Mouse (Mus musculus): ENCODE measurements around the gene Hivep3. TPM values are rescaled to one million over a fixed set of nuclear protein-coding genes. Genes with fewer than 3 reads are reported as not detected.

The Hivep3 gene
- polyA plus RNA-seq, 1 experiment from 2014 or later: 8.2 TPM

- Histone ChIP-seq H3K9me3 (ENCODE audit: control insufficient read depth, low read length) (no peaks in the 10 kb centered on the region), H3K9ac (ENCODE audit: low read depth, low read length) (no peak overlapping the region), H3K36me3 (ENCODE audit: control insufficient read depth, insufficient read depth, low read length) (no peaks in the 10 kb centered on the region), H3K4me3 (ENCODE audit: low read depth, low read length) (no peak overlapping the region), H3K4me1 (ENCODE audit: control insufficient read depth, insufficient read depth, low read length) (peaks cover 5% of the 10 kb centered on the region; the same call in 1 of the 2 replicates), H3K27me3 (replicated peaks; ENCODE audit: control insufficient read depth, insufficient read depth, low read length) (no peaks in the 10 kb centered on the region), H3K27ac (replicated peaks; ENCODE audit: low read depth, low read length) (0 out of 2 replicates have a peak overlapping the region, but pooled peaks have one; percentile 2), H3K4me2 (ENCODE audit: low read depth, low read length) (no peak overlapping the region)
- WGBS: 46% methylated on average over 7 of the region's 7 CpGs
- DNase-seq (ENCODE audit: low spot score) (peak; percentile 55), ATAC-seq (ENCODE audit: low read depth) (peak; percentile 87)
These were observed 204.3 kb downstream of the Hivep3 start for GRCm38 (mm10) chr4:119937876-119938275.

- ATAC-seq (ENCODE audit: low read depth) (no peak), DNase-seq (ENCODE audit: low spot score) (no peak)
- Histone ChIP-seq H3K27me3 (replicated peaks; ENCODE audit: control insufficient read depth, insufficient read depth, low read length) (no peaks in the 10 kb centered on the region), H3K36me3 (ENCODE audit: control insufficient read depth, insufficient read depth, low read length) (no peaks in the 10 kb centered on the region), H3K4me3 (ENCODE audit: low read depth, low read length) (no peak overlapping the region), H3K9me3 (ENCODE audit: control insufficient read depth, low read length) (no peaks in the 10 kb centered on the region), H3K9ac (ENCODE audit: low read depth, low read length) (no peak overlapping the region), H3K27ac (replicated peaks; ENCODE audit: low read depth, low read length) (no peak overlapping the region), H3K4me2 (ENCODE audit: low read depth, low read length) (no peak overlapping the region), H3K4me1 (ENCODE audit: control insufficient read depth, insufficient read depth, low read length) (peaks cover 5% of the 10 kb centered on the region; the same call in 1 of the 2 replicates)
- 76% methylated on average over 4 of the region's 4 CpGs for WGBS
These were observed 204.9 kb downstream of the Hivep3 start for GRCm38 (mm10) chr4:119938518-119938917.

- no peak for ATAC-seq (ENCODE audit: low read depth)
- no peak overlapping the region for H3K27ac ChIP-seq (replicated peaks; ENCODE audit: low read depth, low read length)
These were observed 206.2 kb downstream of the Hivep3 start for GRCm38 (mm10) chr4:119939786-119940185.

GRCm38 (mm10) chr4:119946224-119946887, 212.8 kb downstream of the Hivep3 start:
- H3K36me3 ChIP-seq (ENCODE audit: control insufficient read depth, insufficient read depth, low read length): no peaks in the 10 kb centered on the region
- DNase-seq (ENCODE audit: low spot score) (no peak), ATAC-seq (ENCODE audit: low read depth) (no peak)
- no peak overlapping the region for H3K27ac ChIP-seq (replicated peaks; ENCODE audit: low read depth, low read length)
- no peak overlapping the region for H3K4me3 ChIP-seq (ENCODE audit: low read depth, low read length)
- no peaks in the 10 kb centered on the region for H3K4me1 ChIP-seq (ENCODE audit: control insufficient read depth, insufficient read depth, low read length)
- no peak overlapping the region for H3K4me2 ChIP-seq (ENCODE audit: low read depth, low read length)
- 0 out of 2 replicates have a peak, but pooled peaks cover 5% of the 10 kb centered on the region for H3K9me3 ChIP-seq (ENCODE audit: control insufficient read depth, low read length)
- WGBS: 62% methylated on average over 3 of the region's 3 CpGs
- no peak overlapping the region for H3K9ac ChIP-seq (ENCODE audit: low read depth, low read length)
- no peaks in the 10 kb centered on the region for H3K27me3 ChIP-seq (replicated peaks; ENCODE audit: control insufficient read depth, insufficient read depth, low read length)

More at GRCm38 (mm10) chr4:119939786-119940185, 206.2 kb downstream of the Hivep3 start:
- Histone ChIP-seq H3K9ac (ENCODE audit: low read depth, low read length) (no peak overlapping the region), H3K4me3 (ENCODE audit: low read depth, low read length) (no peak overlapping the region), H3K4me2 (ENCODE audit: low read depth, low read length) (no peak overlapping the region), H3K4me1 (ENCODE audit: control insufficient read depth, insufficient read depth, low read length) (peaks cover 5% of the 10 kb centered on the region; the same call in 1 of the 2 replicates), H3K9me3 (ENCODE audit: control insufficient read depth, low read length) (no peaks in the 10 kb centered on the region), H3K27me3 (replicated peaks; ENCODE audit: control insufficient read depth, insufficient read depth, low read length) (no peaks in the 10 kb centered on the region), H3K36me3 (ENCODE audit: control insufficient read depth, insufficient read depth, low read length) (no peaks in the 10 kb centered on the region)
- 85% methylated on average over 6 of the region's 6 CpGs for WGBS
- no peak for DNase-seq (ENCODE audit: low spot score)

GRCm38 (mm10) chr4:119947232-119948162, 213.9 kb downstream of the Hivep3 start:
- no peaks in the 10 kb centered on the region for H3K36me3 ChIP-seq (ENCODE audit: control insufficient read depth, insufficient read depth, low read length)
- ATAC-seq (ENCODE audit: low read depth): no peak

GRCm38 (mm10) chr4:119948406-119948805, 214.8 kb downstream of the Hivep3 start:
- Histone ChIP-seq H3K4me3 (ENCODE audit: low read depth, low read length) (no peak overlapping the region), H3K4me1 (ENCODE audit: control insufficient read depth, insufficient read depth, low read length) (no peaks in the 10 kb centered on the region), H3K4me2 (ENCODE audit: low read depth, low read length) (no peak overlapping the region), H3K27ac (replicated peaks; ENCODE audit: low read depth, low read length) (no peak overlapping the region), H3K9me3 (ENCODE audit: control insufficient read depth, low read length) (0 out of 2 replicates have a peak, but pooled peaks cover 5% of the 10 kb centered on the region), H3K27me3 (replicated peaks; ENCODE audit: control insufficient read depth, insufficient read depth, low read length) (no peaks in the 10 kb centered on the region), H3K9ac (ENCODE audit: low read depth, low read length) (no peak overlapping the region), H3K36me3 (ENCODE audit: control insufficient read depth, insufficient read depth, low read length) (no peaks in the 10 kb centered on the region)
- no peak for DNase-seq (ENCODE audit: low spot score)
- no peak for ATAC-seq (ENCODE audit: low read depth)
- 78% methylated on average over 6 of the region's 6 CpGs for WGBS

More at GRCm38 (mm10) chr4:119947232-119948162, 213.9 kb downstream of the Hivep3 start:
- Histone ChIP-seq H3K4me1 (ENCODE audit: control insufficient read depth, insufficient read depth, low read length) (no peaks in the 10 kb centered on the region), H3K4me3 (ENCODE audit: low read depth, low read length) (no peak overlapping the region), H3K27me3 (replicated peaks; ENCODE audit: control insufficient read depth, insufficient read depth, low read length) (no peaks in the 10 kb centered on the region), H3K9me3 (ENCODE audit: control insufficient read depth, low read length) (0 out of 2 replicates have a peak, but pooled peaks cover 5% of the 10 kb centered on the region), H3K4me2 (ENCODE audit: low read depth, low read length) (no peak overlapping the region), H3K9ac (ENCODE audit: low read depth, low read length) (no peak overlapping the region), H3K27ac (replicated peaks; ENCODE audit: low read depth, low read length) (no peak overlapping the region)
- no peak for DNase-seq (ENCODE audit: low spot score)
- WGBS: 56% methylated on average over 12 of the region's 12 CpGs

- ATAC-seq (ENCODE audit: low read depth) (no peak), DNase-seq (ENCODE audit: low spot score) (no peak)
- Histone ChIP-seq H3K4me3 (ENCODE audit: low read depth, low read length) (no peak overlapping the region), H3K36me3 (ENCODE audit: control insufficient read depth, insufficient read depth, low read length) (no peaks in the 10 kb centered on the region), H3K27me3 (replicated peaks; ENCODE audit: control insufficient read depth, insufficient read depth, low read length) (no peaks in the 10 kb centered on the region), H3K9ac (ENCODE audit: low read depth, low read length) (no peak overlapping the region), H3K9me3 (ENCODE audit: control insufficient read depth, low read length) (0 out of 2 replicates have a peak, but pooled peaks cover 5% of the 10 kb centered on the region), H3K4me1 (ENCODE audit: control insufficient read depth, insufficient read depth, low read length) (no peaks in the 10 kb centered on the region), H3K27ac (replicated peaks; ENCODE audit: low read depth, low read length) (no peak overlapping the region), H3K4me2 (ENCODE audit: low read depth, low read length) (no peak overlapping the region)
- 67% methylated on average over 12 of the region's 12 CpGs for WGBS
These were observed 215.5 kb downstream of the Hivep3 start for GRCm38 (mm10) chr4:119948922-119949614.

- WGBS: 78% methylated on average over 5 of the region's 5 CpGs
- ATAC-seq (ENCODE audit: low read depth): no peak
- Histone ChIP-seq H3K9ac (ENCODE audit: low read depth, low read length) (no peak overlapping the region), H3K4me2 (ENCODE audit: low read depth, low read length) (no peak overlapping the region), H3K9me3 (ENCODE audit: control insufficient read depth, low read length) (0 out of 2 replicates have a peak, but pooled peaks cover 5% of the 10 kb centered on the region), H3K36me3 (ENCODE audit: control insufficient read depth, insufficient read depth, low read length) (no peaks in the 10 kb centered on the region), H3K27me3 (replicated peaks; ENCODE audit: control insufficient read depth, insufficient read depth, low read length) (no peaks in the 10 kb centered on the region), H3K4me1 (ENCODE audit: control insufficient read depth, insufficient read depth, low read length) (no peaks in the 10 kb centered on the region), H3K4me3 (ENCODE audit: low read depth, low read length) (no peak overlapping the region), H3K27ac (replicated peaks; ENCODE audit: low read depth, low read length) (no peak overlapping the region)
- DNase-seq (ENCODE audit: low spot score): no peak
These were observed 216.6 kb downstream of the Hivep3 start for GRCm38 (mm10) chr4:119950181-119950580.
